Mouse (Mus musculus) G1E (cell line): ENCODE measurements at regions not wholly inside any gene's neighbourhood (a gene's known extent, or its start where the extent isn't known, plus 50 kb on each side); places are given as distances from the start of the nearest gene placed in this dataset.

Source experiments
- CTCF ChIP-seq: IDR thresholded peaks from 2 replicates; pipeline ENCODE4 v1.5.1; 2012; ENCODE audit warnings: low read depth, low read length, inconsistent platforms, mixed read lengths
- GATA1 ChIP-seq: IDR thresholded peaks from 2 replicates; pipeline ENCODE4 v1.6.1; 2012; ENCODE audit warnings: borderline replicate concordance, low read length, inconsistent platforms, mixed read lengths
- GATA2 ChIP-seq: IDR thresholded peaks from 2 replicates; pipeline ENCODE4 v1.6.1; 2012; ENCODE audit warnings: low read depth, low read length, inconsistent platforms, borderline replicate concordance
- POLR2AphosphoS5 ChIP-seq: IDR thresholded peaks from 2 replicates; pipeline ENCODE4 v1.6.1; 2012; ENCODE audit warnings: low read depth, low read length, inconsistent platforms; ENCODE audit not compliant: insufficient replicate concordance
- TAL1 ChIP-seq: conservative IDR thresholded peaks from 2 replicates; pipeline ENCODE4 v1.6.1; 2012; ENCODE audit warnings: low read depth, low read length, inconsistent platforms, mixed read lengths

DNA sequence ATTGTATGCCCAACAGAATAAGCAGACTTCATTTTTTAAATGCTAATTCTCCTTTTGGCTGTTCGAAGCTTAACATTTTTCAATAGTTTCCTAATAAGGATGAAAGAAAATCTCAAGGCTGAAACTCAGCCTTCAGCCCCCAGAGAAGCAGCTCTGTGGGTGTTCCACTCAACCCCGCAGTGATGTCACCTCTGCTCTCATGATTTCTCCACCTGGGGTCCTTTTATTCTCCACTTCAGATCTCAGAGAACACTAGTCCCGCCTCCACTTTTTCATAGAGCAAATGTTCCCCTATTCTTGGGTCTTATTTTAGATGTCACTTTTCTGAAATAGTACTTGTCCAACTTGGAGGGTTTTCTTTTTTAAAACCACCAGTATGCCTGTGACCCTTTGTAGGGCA lies 567.3 kb downstream of the Cntn3 start:
- TF ChIP-seq CTCF (no peak), GATA1 (no peak), TAL1 (no peak), GATA2 (no peak), POLR2AphosphoS5 (no peak)
